Mouse (Mus musculus) heart, postnatal 14 days (tissue): ENCODE results near the gene Spint5. TPM values are rescaled to one million over a fixed set of nuclear protein-coding genes. Genes with fewer than 3 reads are reported as not detected.

Experiments
- total RNA-seq, 2 experiments: library from RNA; stranded (reverse); gene quantifications; 2 replicates each; pipeline ENCODE4 v1.2.3; 2021

The Spint5 gene
- total RNA-seq, 2 experiments from 2014 or later = not detected

Other genes starting within 250 kb of the Spint5 start
- gene Trp53tg5, start 241.6 kb upstream of the Spint5 start, total RNA-seq = not detected
- gene Dbndd2, start 229.2 kb upstream of the Spint5 start, total RNA-seq = 10 to 100 TPM; 17.9 to 19.0 TPM
- gene Pigt, start 217.8 kb upstream of the Spint5 start, total RNA-seq = 10 to 100 TPM; 43.1 to 45.9 TPM
- 10 to 100 TPM in 1 of 2 experiments, not detected in 1; 14.8 TPM for gene Wfdc2, start 152.9 kb upstream of the Spint5 start, total RNA-seq
- not detected for gene Spint3, start 141.8 kb upstream of the Spint5 start, total RNA-seq
- under 1 TPM; 0.29 to 0.48 TPM for gene Wfdc6a, start 129.9 kb upstream of the Spint5 start, total RNA-seq
- not detected for gene Eppin, start 121.7 kb upstream of the Spint5 start, total RNA-seq
- not detected for gene Wfdc6b, start 101.8 kb upstream of the Spint5 start, total RNA-seq
- gene Wfdc8, start 101.7 kb upstream of the Spint5 start, total RNA-seq = not detected
- gene Wfdc16, start 76.5 kb upstream of the Spint5 start, total RNA-seq = not detected
- gene Wfdc10, start 59.3 kb upstream of the Spint5 start, total RNA-seq = not detected
- not detected for gene Wfdc9, start 58.7 kb upstream of the Spint5 start, total RNA-seq
- gene Wfdc11, start 41.2 kb upstream of the Spint5 start, total RNA-seq = not detected
- gene Wfdc13, start 30.2 kb upstream of the Spint5 start, total RNA-seq = not detected
- not detected for gene Spint4, start 16.8 kb upstream of the Spint5 start, total RNA-seq
- gene Wfdc3, start 30.6 kb downstream of the Spint5 start, total RNA-seq = under 1 TPM; 0.22 to 0.33 TPM
- 10 to 100 TPM; 29.4 to 30.2 TPM for gene Dnttip1, start 30.7 kb downstream of the Spint5 start, total RNA-seq
- 10 to 100 TPM; 10.8 to 19.5 TPM for gene Ube2c, start 54.6 kb downstream of the Spint5 start, total RNA-seq
- not detected for gene Tnnc2, start 64.7 kb downstream of the Spint5 start, total RNA-seq
- gene Snx21, start 70.5 kb downstream of the Spint5 start, total RNA-seq = 10 to 100 TPM; 20.8 to 23.0 TPM
- 10 to 100 TPM; 11.2 to 11.3 TPM for gene Acot8, start 89.6 kb downstream of the Spint5 start, total RNA-seq
- 1 to 10 TPM; 2.4 to 2.6 TPM for gene Zswim3, start 89.8 kb downstream of the Spint5 start, total RNA-seq
- gene Zswim1, start 107.4 kb downstream of the Spint5 start, total RNA-seq = 1 to 10 TPM; 3.7 to 5.0 TPM
- 1 to 10 TPM in 1 of 2 experiments, under 1 TPM in 1; 0.86 to 1.0 TPM for gene Spata25, start 113.2 kb downstream of the Spint5 start, total RNA-seq
- 100 to 1,000 TPM in 1 of 2 experiments, 10 to 100 TPM in 1; 97.7 to 103 TPM for gene Ctsa, start 117.6 kb downstream of the Spint5 start, total RNA-seq
- 10 to 100 TPM; 34.6 to 34.7 TPM for gene Neurl2, start 118.2 kb downstream of the Spint5 start, total RNA-seq
- gene Pltp, start 142.4 kb downstream of the Spint5 start, total RNA-seq = 10 to 100 TPM; 43.7 to 58.5 TPM
- 10 to 100 TPM; 33.0 to 33.6 TPM for gene Pcif1, start 164.0 kb downstream of the Spint5 start, total RNA-seq
- gene Zfp335, start 196.5 kb downstream of the Spint5 start, total RNA-seq = 10 to 100 TPM; 10.7 to 10.8 TPM
- gene Mmp9, start 225.5 kb downstream of the Spint5 start, total RNA-seq = under 1 TPM; 0.43 to 0.63 TPM
- under 1 TPM; 0.73 to 0.91 TPM for gene Slc12a5, start 245.5 kb downstream of the Spint5 start, total RNA-seq